Mouse (Mus musculus): ENCODE results near the gene Ptpra.
"Not testable (repeated sequence)": the region's sequence is repeated elsewhere in the genome, so short reads cannot be mapped to it uniquely, and the experiment has no call there.

The Ptpra gene

DNA sequence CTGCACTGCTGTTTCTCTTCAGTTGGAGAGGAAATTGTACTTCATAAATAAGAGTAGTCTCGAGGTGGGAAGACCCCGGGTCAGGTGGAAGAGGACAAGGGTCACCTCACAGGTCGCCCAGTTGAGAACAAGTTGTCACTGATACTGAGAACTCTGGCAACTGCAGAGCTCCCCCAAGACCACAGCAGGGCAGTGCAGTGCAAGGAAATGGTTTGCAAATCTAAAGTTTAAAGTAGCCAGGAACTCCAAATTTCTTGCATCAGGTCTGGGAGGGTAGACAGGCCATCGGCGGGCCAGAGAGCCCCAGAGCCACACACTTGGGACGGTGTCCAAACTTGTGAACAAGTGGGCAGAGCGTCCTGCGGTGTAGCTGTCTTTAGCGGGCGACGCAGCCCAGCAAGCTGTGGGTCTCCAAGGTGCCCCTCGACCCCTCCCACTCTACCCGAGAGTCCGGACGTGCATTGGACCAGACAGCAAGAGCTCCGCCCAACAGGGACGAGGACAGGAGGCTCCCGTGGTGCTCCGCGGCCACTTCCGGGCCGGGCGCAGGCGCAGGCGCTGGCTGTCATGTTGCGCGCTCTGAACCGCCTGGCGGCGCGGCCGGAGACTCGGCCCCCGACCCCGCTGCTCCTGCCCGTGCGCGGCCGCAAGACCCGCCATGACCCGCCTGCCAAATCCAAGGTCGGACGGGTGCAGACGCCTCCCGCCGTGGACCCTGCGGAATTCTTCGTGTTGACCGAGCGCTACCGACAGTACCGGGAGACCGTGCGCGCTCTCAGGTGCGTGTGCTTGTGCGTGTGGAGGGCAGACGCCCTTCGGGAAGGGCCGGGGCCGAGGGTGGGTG lies 113.4 kb downstream of the Ptpra start, which contains the start of gene Mrps26:
Mrps26 (plus strand) TSS at position 531 of the 844 bp plus-strand sequence.
- DNase-seq, result peak; percentile 91

DNA sequence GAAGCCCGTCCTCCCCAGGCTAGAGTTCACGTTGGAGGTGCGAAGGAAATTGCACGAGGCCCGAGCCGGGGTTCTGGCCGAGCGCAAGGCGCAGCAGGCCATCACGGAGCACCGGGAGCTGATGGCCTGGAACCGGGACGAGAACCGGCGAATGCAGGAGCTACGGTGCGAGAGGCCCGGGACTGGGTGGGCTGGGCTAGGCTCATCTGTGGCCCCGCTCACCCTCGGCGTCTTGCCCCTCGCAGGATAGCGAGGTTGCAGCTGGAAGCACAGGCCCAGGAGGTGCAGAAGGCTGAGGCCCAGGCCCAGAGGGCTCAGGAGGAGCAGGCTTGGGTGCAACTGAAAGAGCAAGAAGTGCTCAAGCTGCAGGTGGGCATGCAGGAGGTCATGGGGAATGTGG lies 114.0 kb downstream of the Ptpra start:
- DNase-seq, result no peak

DNA sequence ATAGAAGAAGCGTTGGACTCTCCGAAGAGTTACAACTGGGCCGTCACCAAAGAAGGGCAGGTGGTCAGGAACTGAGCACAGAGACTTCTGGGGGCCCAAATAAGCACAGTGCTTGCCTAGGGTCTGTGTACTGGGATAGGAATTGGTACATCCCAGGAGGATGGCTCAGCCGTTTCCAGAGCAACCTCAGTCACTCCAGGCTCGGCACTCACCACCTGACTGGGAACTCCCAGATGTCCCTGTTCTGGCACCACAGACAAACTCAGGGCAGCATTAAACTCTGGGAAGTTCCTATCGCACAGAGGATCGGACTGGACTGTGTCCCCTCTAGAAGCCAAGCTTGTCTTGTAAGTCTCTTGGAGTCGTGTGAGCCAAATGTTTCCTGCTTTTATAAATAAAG lies 114.9 kb downstream of the Ptpra start:
- no peak for DNase-seq

DNA sequence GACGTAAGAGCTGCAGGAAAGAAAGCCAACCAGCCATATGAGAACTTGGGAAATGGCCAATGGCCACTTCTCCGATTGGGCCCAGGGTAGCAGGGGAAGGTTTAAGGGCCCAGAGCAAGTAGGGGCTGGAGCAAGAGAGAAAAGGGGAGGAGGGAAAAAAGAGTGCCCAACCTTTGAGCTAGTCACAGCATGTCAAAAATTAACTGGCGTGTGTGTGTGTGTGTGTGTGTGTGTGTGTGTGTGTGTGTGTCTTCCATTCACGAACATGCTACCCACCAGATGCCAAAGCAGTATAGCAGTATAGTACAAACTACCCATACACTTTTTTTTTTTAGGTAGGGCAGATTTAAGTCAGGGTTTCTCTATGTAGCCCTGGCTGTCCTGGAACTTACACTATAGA lies 118.8 kb downstream of the Ptpra start:
- DNase-seq, result no peak

DNA sequence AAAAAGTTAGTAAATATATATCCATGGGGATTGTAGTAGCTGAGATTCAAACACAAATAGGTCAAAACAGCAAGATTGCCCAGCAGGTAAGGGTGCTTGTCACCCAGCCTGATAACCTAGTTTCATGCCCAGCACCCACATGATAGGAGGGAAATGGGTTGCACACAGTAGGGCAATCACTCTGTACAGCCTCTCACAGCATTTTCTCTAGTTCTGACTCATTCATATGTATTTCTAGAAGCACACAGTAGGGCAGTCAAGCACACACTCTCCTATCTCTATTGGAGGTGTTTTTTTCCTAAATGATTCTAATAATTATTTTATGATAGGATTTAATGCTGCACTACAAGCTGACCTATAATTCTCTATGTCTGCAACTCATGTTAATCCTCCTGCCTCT lies 119.8 kb downstream of the Ptpra start:
- no peak for DNase-seq

DNA sequence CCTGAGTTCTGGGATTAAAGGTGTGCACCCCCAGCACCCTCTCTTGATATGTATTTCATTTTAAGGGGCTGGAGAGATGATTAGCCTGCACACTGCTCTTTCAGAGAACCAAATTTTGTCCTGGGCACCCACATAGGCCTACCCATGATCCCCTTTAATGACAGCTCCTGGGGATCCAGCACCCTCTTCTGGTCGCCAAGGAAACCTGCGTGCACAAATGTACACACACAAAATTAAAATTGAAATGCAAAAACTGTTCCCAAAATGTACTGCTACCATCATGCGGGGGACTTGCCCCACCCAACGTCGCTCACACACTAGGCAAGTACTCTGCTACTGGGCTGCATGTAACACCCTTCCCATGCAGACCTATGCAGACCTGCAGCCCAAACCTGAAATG lies 124.9 kb downstream of the Ptpra start:
- no peak for DNase-seq

DNA sequence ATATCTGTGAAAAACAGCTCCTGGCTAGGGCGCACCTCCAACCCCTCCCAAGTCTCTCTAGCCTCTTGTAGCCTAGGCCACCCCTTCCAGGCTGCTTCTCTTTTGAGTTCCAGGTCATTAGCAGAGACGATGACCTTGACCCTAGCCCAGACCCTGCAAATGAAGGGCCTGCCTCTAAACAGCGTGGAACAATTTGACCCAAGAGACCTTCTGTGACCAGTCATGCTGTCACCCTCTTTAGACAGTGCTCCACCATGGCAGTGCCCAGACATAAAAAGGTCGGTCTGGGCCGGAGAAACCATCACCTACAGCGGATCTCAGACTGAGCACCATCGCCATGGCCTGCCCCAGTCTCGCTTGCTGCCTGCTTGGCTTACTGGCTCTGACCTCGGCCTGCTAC lies 125.8 kb downstream of the Ptpra start, which contains the start of gene Oxt:
Oxt (plus strand) TSS at position 301 of the 400 bp plus-strand sequence.
- DNase-seq, result no peak

DNA sequence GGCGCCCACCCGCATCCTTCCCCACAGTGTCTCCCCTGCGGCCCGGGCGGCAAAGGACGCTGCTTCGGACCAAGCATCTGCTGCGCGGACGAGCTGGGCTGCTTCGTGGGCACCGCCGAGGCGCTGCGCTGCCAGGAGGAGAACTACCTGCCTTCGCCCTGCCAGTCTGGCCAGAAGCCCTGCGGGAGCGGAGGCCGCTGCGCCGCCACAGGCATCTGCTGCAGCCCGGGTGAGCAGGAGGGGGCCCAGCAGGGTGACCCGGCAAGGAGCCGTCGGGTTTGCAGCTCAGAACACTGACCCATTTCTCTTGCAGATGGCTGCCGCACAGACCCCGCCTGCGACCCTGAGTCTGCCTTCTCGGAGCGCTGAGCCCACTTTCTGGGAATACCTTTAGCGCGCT lies 126.5 kb downstream of the Ptpra start:
- DNase-seq, result not testable (repeated sequence)

DNA sequence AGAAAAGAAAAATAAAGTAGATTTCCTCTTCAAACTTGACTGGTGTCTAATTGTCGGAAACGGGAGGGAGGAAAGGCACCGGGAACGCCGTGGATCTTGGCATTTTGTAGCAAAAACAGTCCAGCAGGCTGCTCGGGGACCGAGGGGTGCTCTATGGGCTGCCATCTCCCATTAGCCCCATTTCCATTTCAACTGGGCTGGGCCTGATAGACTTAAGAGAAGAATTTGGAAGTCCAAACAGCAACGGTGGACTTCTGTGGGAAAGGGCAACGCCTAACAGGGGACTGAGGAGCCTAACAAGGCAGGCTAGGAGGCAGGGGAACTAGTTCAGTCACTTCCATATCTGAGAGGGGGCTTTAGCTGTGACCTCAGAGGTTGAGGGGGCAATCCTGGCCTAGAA lies 126.9 kb downstream of the Ptpra start:
- DNase-seq, result no peak

DNA sequence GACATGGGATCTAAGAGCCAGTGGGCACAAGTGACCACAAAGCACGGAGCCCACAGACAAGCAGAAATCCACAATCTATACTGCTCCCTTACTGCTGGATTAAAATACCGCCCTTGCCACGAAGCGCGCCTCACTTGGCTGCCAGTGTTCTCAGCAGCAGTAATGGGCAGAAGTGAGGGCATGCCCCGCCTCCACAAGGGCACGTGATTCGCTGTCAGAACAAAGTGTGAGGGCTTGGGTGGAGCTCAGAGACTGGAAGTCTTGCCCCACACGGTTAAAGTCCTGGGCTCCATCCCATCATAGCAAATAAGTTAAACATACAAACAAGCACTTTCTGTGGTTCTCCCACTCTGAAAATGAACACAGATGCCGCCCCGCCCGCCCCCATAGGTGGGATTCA lies 127.6 kb downstream of the Ptpra start:
- peak; percentile 48 for DNase-seq

DNA sequence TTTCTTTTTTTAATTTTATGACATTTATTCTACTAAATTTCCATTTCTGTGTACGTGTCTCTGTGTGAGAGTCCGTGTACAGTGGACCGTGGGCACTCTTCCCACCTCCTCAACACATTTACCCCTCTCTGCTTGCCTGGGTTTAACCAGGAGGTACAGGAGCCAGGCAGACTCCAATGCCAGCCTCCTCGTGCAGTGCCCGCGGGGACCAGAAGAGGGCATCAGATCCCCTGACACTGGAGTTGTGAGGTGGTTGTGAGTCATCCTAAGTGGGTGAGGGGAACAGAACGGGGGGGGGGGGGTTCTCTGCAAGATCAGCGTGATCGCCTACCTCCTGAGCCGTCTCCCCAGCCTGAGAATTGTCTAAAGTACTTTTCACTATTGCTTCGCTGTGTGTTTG lies 128.1 kb downstream of the Ptpra start:
- DNase-seq, result peak; percentile 70

DNA sequence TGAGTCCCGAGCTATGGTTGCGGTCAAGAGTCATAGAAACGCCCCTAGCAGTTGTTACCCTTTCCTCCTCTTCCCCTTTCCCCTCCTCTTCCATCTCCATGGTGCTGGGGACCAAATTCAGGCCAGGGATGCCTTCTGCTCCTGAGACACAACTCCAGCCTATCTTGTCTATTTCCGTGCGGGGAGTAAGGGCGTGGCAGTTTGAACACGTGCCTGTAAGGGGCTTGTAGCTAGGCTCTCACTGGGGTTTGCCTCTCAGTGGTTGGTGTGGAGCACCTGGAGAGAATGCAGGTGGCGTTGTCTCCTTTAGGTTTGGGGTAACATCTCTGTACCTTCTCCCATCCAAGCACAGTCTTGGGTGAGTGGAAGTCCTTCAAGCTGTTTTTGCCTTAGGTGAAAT lies 129.7 kb downstream of the Ptpra start:
- no peak for DNase-seq

DNA sequence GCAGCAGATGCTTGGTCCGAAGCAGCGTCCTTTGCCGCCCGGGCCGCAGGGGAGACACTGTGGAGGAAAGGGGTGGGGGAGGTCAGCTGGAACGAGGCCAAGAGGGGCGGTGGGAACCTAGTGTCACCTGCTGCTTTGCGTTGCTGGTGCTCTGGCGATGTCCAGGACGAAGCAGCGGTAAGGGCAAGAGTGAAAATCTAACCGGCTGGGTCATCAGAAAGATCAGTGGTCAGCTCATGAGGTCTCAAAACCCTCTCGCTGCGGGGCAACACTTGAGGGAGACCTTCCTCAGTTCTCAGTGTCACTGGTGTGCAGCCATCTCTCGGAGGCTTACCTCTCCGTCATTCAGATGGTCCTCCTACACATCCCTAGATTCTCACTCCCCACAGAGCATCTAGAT lies 131.1 kb downstream of the Ptpra start:
- no peak for DNase-seq

DNA sequence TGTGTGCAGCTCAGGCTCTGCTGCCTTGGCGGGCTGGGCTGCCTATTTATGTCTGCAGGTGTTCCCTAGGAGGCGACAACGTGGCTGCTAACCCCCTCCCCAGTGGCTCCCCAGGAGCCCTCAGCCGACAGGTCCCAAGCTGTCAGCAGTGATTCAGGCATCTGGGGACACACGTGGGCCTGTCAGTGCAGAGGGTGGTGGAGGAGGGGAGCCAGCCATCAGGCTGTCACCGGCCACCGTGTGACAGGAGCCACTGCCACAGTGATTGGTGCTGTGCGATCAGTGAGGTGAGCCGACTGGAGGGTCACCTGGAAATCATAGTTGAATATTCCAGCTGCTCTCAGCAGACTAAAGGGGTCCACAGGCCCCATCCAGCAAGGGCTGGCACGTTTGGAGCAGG lies 132.5 kb downstream of the Ptpra start, which contains the start of gene Avp:
Avp (minus strand) TSS at position 3 of the 400 bp plus-strand sequence.
- DNase-seq, result no peak

DNA sequence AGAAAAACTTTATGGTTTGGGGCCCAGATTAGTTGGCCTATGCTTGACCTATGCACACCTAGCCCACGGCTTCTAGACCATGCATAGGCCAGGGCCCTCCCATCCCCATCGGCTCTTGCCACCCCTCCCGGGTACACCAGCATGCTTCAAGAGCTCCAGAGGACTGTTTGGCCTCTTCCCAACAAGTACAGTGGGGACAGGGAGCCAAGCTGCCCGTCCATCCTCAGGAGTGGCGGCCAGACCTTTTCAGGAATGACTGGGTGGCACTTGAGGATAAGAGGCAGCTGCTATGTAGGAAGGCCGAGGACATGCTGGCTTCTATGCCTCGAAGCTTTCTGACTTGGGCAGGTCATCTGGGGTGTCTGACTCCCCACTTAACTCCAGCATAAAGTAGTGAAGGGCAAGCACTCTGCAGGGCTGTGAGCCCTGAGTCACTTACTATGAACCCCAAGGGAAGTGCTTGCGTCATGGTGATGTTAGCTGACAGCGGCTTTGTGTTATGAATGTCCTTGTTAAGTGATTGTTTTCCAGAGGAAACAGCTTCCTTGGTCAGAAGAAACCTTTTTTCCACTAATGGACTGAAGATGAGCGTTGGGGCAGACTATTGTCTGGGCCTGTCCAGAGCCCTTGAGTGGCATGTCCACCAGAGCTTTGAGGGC lies 134.0 kb downstream of the Ptpra start:
- DNase-seq, result peak; percentile 44

DNA sequence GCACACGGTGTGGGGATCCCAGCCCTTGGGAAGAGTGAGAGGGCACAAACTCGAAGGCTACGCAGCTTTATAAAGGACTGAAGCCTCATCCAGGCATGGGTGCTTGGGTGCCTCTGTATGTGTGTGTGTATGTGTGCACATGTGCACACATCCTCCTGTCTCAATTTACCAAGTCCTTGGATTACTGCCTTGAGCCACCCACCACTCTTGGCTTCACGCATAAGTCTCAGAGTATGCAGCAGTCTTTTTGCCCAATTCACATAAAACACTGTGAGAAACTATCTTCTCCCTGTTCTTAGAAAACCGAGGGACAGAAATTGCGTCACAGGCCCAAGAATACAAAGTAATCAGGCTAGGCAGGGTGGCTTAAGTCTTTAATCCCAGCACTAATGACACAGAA lies 135.9 kb downstream of the Ptpra start:
- DNase-seq, result no peak

DNA sequence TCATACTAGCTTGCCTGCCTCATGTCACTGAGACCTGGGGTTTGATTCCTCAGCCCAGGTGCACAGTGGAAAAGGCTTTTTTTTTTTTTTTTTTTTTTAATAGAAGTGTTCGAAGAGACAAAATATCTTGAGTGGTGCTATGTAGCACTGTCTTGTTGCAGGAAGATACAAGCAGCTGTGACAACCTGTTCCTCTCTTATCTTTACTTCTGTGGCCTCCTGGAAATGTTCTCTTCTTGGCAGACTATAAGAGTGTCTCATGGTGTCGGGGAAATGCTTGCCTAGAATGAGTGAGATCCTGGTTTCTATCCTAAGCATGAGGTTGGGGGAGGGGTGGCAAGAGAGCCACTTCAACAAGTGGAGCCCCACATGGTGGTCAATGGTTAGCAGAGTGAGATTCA lies 138.3 kb downstream of the Ptpra start:
- no peak for DNase-seq

DNA sequence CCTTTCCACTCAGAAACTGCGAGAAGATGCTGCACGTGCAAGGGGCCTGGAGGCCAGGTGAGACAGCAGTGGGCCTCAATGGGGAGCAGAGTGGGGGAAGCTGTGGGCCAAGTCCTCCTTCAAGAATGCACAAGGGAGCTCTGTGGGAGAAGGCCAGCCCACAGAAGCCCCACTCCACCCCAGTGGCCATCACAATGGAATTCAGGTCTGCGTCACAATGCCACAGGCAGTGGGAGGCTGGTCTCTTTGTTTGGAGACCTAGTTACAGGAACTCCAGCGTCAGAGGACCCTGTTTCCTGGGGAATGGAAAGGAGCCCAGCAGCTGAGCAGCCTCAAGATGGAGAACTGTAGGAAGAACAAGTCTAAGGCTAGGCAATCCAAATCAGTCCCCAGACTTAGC lies 139.1 kb downstream of the Ptpra start:
- no peak for DNase-seq

DNA sequence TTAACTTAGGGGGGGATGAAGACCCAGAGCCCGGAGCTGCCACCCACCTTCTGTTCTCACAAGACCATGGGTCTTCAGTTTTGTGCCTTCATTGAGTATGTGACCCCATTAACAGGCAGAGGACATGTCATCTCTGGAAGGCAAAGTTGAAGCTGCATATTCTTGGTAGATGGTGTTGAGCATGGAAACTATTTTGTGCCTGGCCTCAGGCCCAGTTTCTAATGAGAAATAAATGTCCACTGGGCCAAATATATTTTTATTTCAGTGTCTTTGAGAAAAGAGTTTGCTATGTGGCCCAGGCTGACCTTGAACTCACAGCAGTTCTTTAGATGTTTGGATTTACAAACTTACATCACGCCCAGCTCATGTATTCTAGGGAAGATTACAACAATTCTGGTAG lies 139.7 kb downstream of the Ptpra start:
- no peak for DNase-seq

DNA sequence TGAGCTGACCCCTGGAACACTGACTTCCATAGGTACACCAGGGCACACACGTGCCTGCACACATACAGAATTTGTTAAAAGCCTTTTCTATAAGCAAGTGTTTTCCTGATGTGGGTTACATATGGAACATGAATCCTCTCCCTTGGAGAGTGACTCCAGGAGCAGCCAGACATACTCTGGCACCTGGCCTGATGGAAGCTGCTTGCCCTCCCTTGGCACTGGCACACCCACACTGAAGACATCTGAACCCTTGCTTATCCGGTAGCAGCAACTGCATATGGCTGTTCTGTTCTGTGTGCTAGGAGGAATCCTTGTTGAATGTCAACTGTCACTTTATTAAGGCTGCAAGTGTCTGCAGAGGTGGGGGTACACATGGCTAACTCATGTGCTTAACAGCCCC lies 140.9 kb downstream of the Ptpra start:
- DNase-seq, result no peak

DNA sequence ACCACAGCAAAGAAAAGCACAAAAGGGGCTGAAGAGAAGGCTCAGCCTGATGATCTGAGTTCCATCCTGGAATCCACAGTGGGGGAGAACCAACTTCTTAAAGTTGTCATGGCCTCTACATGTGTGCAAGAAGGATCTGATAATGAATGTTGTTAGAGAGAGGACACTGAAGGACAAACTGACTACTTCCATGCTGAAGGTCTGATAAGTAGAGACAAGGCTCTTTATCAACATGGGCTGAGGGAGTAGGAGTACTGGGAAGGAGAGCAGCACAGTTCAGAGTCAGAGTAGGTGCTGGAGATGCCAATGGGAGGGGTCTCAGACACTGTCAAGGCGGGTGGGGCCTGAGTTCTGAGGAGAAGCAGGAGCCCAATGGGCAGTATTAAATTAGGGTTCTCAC lies 145.5 kb downstream of the Ptpra start:
- no peak for DNase-seq

DNA sequence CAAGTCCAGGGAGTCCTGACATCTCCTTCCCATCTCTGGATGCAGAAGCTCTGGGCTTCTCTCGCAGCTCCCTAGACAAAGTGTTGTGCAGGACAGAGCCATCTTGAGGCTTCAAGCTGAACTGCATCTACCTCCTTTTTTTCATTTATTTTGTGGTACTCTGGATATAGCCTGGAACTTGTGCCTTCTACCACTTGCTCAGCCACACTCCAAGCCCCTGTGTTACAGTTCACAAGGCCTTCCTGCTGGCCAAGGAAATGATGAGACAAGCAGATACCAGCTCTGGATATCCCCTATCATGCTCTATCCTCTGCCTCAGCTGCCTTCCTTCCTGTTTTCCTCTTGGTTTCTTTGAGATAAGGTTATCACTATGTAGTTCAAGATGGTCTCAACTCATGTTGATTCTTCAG lies 147.5 kb downstream of the Ptpra start:
- peak; percentile 24 for DNase-seq

DNA sequence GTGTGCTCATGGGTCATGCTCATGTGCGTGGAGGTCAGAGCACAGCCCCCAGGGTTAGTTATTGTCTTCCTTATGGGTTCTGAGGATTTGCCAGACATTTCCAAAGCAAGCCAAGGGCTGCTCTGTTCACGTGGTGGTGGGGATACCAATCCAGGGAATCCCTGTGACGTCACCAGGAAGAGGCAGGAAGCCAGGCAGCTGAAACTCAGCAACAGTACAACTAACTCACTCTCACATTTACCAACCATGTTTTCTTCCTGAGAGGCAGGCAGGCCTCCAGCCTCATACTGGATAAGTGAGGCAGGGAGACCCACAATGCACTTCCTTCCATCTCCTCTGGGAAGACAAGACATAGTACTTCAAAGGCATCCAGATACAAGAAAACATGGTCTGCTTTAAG lies 148.3 kb downstream of the Ptpra start:
- DNase-seq, result no peak

DNA sequence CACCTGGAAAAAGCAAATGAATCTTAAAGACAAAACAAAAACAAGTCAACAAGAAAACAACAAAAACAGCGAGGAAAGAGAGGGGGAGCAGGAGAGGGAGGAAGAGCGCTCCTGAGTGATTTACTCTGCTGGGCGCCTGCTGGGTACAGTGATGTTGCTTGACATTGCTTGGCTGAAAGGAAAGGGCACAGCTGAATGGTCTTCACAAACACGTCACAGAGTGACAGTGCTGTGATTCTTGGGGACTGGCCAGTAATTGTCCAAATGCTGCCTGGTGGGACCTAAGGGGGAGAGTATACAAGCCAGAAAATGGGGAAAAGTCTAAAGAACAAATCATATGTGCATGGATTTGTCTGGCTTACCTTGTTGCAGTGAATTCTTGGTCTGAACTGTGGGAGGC lies 152.1 kb downstream of the Ptpra start:
- peak; percentile 38 for DNase-seq
